Mouse (Mus musculus) CH12.LX (cell line): Measurements from ENCODE around the gene Olfr713. TPM values are rescaled to one million over a fixed set of nuclear protein-coding genes. Genes with fewer than 3 reads are reported as not detected.

Experiments
- DNase-seq: peaks from one replicate; pipeline ENCODE4 v3.0.0-alpha.2; 2013; ENCODE audit errors: extremely low read depth
- H3K27ac ChIP-seq: 2 replicates; pipeline ENCODE4 v1.5.1; 2012; ENCODE audit warnings: low read depth, mild to moderate bottlenecking, control low read depth, moderate library complexity; ENCODE audit not compliant: insufficient read depth
- H3K27me3 ChIP-seq: replicated peaks from 2 replicates; pipeline ENCODE3; 2012; ENCODE audit warnings: inconsistent platforms
- H3K36me3 ChIP-seq, 2 experiments: replicated peaks in 1 of 2; 2 replicates each; pipeline versions ENCODE3 to v1.6.1; 2012; ENCODE audit warnings: inconsistent platforms in 1 of 2, low read length in 1 of 2, mild to moderate bottlenecking in 1 of 2, mixed read lengths in 1 of 2, moderate library complexity in 1 of 2; ENCODE audit not compliant: control insufficient read depth in 1 of 2, insufficient read depth in 1 of 2
- H3K4me1 ChIP-seq, 2 experiments: 2 replicates each; pipeline ENCODE4 v1.6.1; 2012; ENCODE audit warnings: inconsistent platforms in 1 of 2, moderate library complexity in 1 of 2; ENCODE audit not compliant: insufficient read depth in 2 of 2, control insufficient read depth in 1 of 2
- H3K4me2 ChIP-seq: 2 replicates; pipeline ENCODE4 v1.6.1; 2012; ENCODE audit warnings: low read depth, mild to moderate bottlenecking, control low read depth; ENCODE audit not compliant: poor library complexity, insufficient read depth, severe bottlenecking
- H3K4me3 ChIP-seq, 3 experiments: fragments of 150-350 bp in 1 of 3; sonication (generic) in 1 of 3; replicated peaks in 1 of 3; 2 replicates each; pipeline versions ENCODE3 to v1.5.1; 2011 to 2012; ENCODE audit warnings: low read depth in 2 of 3, low read length in 2 of 3, mild to moderate bottlenecking in 2 of 3, moderate library complexity in 2 of 3, control low read depth in 1 of 3, improper control_type of control experiment in 1 of 3, inconsistent platforms in 1 of 3, mixed read lengths in 1 of 3; ENCODE audit not compliant: poor library complexity in 1 of 3
- H3K79me2 ChIP-seq: replicated peaks from 2 replicates; pipeline ENCODE4 v1.6.1; 2012; ENCODE audit warnings: mild to moderate bottlenecking, moderate library complexity; ENCODE audit not compliant: control insufficient read depth, poor library complexity, insufficient read depth, severe bottlenecking; ENCODE audit errors: extremely low read depth
- H3K9ac ChIP-seq: 2 replicates; pipeline ENCODE4 v1.6.1; 2012; ENCODE audit warnings: low read depth, mild to moderate bottlenecking, control low read depth, moderate library complexity; ENCODE audit not compliant: insufficient read depth
- H3K9me3 ChIP-seq: replicated peaks from 2 replicates; pipeline ENCODE3; 2012; ENCODE audit warnings: low read length, inconsistent platforms, mixed read lengths
- BHLHE40 ChIP-seq: IDR thresholded peaks from 2 replicates; pipeline ENCODE4 v1.6.1; 2011; ENCODE audit warnings: mild to moderate bottlenecking, low read depth, low read length, improper control_type of control experiment
- CHD2 ChIP-seq: IDR thresholded peaks from 2 replicates; pipeline ENCODE4 v1.6.1; 2011; ENCODE audit warnings: low read length, improper control_type of control experiment
- CTCF ChIP-seq, 2 experiments: IDR thresholded peaks in 1 of 2; conservative IDR thresholded peaks in 1 of 2; 2 replicates each; pipeline ENCODE4 v1.5.1; 2011 to 2012; ENCODE audit warnings: low read depth in 2 of 2, low read length in 2 of 2, improper control_type of control experiment in 1 of 2, inconsistent platforms in 1 of 2, mild to moderate bottlenecking in 1 of 2, moderate library complexity in 1 of 2
- E2F4 ChIP-seq: IDR thresholded peaks from 2 replicates; pipeline ENCODE4 v1.6.1; 2011; ENCODE audit warnings: low read depth, low read length, improper control_type of control experiment; ENCODE audit not compliant: insufficient replicate concordance
- GABPA ChIP-seq: IDR thresholded peaks from 2 replicates; pipeline ENCODE4 v1.6.1; 2012; ENCODE audit warnings: low read depth, low read length, improper control_type of control experiment, inconsistent platforms; ENCODE audit not compliant: insufficient replicate concordance
- JUN ChIP-seq: IDR thresholded peaks from 2 replicates; pipeline ENCODE4 v1.6.1; 2011; ENCODE audit warnings: low read depth, mild to moderate bottlenecking, low read length, improper control_type of control experiment, moderate library complexity; ENCODE audit not compliant: insufficient read depth
- JUND ChIP-seq: conservative IDR thresholded peaks from 2 replicates; pipeline ENCODE4 v1.6.1; 2011; ENCODE audit warnings: low read depth, low read length, improper control_type of control experiment
- MAFK ChIP-seq: IDR thresholded peaks from 2 replicates; pipeline ENCODE4 v1.6.1; 2011; ENCODE audit warnings: low read length, improper control_type of control experiment; ENCODE audit not compliant: insufficient replicate concordance
- MAX ChIP-seq: IDR thresholded peaks from 2 replicates; pipeline ENCODE4 v1.6.1; 2011; ENCODE audit warnings: low read length, improper control_type of control experiment
- MAZ ChIP-seq: IDR thresholded peaks from 2 replicates; pipeline ENCODE4 v1.6.1; 2012; ENCODE audit warnings: low read depth, mild to moderate bottlenecking, inconsistent platforms, low read length, improper control_type of control experiment, moderate library complexity
- MXI1 ChIP-seq: IDR thresholded peaks from 2 replicates; pipeline ENCODE4 v1.6.1; 2011; ENCODE audit warnings: mild to moderate bottlenecking, low read depth, low read length, improper control_type of control experiment
- MYC ChIP-seq: IDR thresholded peaks from 2 replicates; pipeline ENCODE4 v1.6.1; 2011; ENCODE audit warnings: low read depth, mild to moderate bottlenecking, improper control_type of control experiment, low read length
- NELFE ChIP-seq: IDR thresholded peaks from 2 replicates; pipeline ENCODE4 v1.6.1; 2011; ENCODE audit warnings: low read depth, low read length, improper control_type of control experiment
- RAD21 ChIP-seq: IDR thresholded peaks from 2 replicates; pipeline ENCODE4 v1.6.1; 2011; ENCODE audit warnings: low read depth, mild to moderate bottlenecking, low read length, improper control_type of control experiment, moderate library complexity
- SIN3A ChIP-seq: IDR thresholded peaks from 2 replicates; pipeline ENCODE4 v1.6.1; 2012; ENCODE audit warnings: low read length, improper control_type of control experiment, inconsistent platforms
- TBP ChIP-seq: conservative IDR thresholded peaks from 2 replicates; pipeline ENCODE4 v1.6.1; 2011; ENCODE audit warnings: low read depth, low read length, improper control_type of control experiment
- TCF12 ChIP-seq: IDR thresholded peaks from 2 replicates; pipeline ENCODE4 v1.6.1; 2014; ENCODE audit warnings: low read depth, mild to moderate bottlenecking, inconsistent platforms, low read length, improper control_type of control experiment
- UBTF ChIP-seq: IDR thresholded peaks from 2 replicates; pipeline ENCODE4 v1.6.1; 2012; ENCODE audit warnings: low read depth, mild to moderate bottlenecking, inconsistent platforms, low read length, improper control_type of control experiment, moderate library complexity
- USF1 ChIP-seq: IDR thresholded peaks from 2 replicates; pipeline ENCODE4 v1.6.1; 2014; ENCODE audit warnings: low read depth, mild to moderate bottlenecking, inconsistent platforms, low read length, improper control_type of control experiment
- USF2 ChIP-seq: conservative IDR thresholded peaks from 2 replicates; pipeline ENCODE4 v1.6.1; 2011; ENCODE audit warnings: low read depth, low read length, improper control_type of control experiment
- ZNF384 ChIP-seq: IDR thresholded peaks from 2 replicates; pipeline ENCODE4 v1.6.1; 2012; ENCODE audit warnings: low read depth, low read length, improper control_type of control experiment, inconsistent platforms
- dilution Hi-C: fragments of 300-500 bp; cut with MboI; formaldehyde crosslinking; loops from 2 replicates; pipeline ENCODE4 v1.14.3; 2020; ENCODE audit warnings: low sequenced_read_pairs; ENCODE audit not compliant: extremely low pct_unique_long_range_greater_than_20kb, extremely low pct_ligation_motif_present
- in situ Hi-C: fragments of 300-500 bp; cut with MboI; formaldehyde crosslinking; loops from 3 replicates; pipeline ENCODE4 v1.14.3; 2019; ENCODE audit warnings: low sequenced_read_pairs, low pct_ligation_motif_present, low pct_unique_long_range_greater_than_20kb, mixed read lengths
- polyA plus RNA-seq: library from polyadenylated mRNA; unstranded; fragments of >175 nt; gene quantifications from 2 replicates; pipeline ENCODE4 v1.2.1, GENCODE M21; 2012; ENCODE audit warnings: low read depth; ENCODE audit not compliant: insufficient read length
- total RNA-seq, 2 experiments: library from RNA; depleted of rRNA; stranded (reverse); fragments of 300-350 nt in 1 of 2; fragments of >200 nt in 1 of 2; gene quantifications; 2 replicates each; pipeline ENCODE4 v1.2.3; 2012 to 2014

Gene Olfr713
- total and polyA plus RNA-seq, 3 experiments = not detected

DNA sequence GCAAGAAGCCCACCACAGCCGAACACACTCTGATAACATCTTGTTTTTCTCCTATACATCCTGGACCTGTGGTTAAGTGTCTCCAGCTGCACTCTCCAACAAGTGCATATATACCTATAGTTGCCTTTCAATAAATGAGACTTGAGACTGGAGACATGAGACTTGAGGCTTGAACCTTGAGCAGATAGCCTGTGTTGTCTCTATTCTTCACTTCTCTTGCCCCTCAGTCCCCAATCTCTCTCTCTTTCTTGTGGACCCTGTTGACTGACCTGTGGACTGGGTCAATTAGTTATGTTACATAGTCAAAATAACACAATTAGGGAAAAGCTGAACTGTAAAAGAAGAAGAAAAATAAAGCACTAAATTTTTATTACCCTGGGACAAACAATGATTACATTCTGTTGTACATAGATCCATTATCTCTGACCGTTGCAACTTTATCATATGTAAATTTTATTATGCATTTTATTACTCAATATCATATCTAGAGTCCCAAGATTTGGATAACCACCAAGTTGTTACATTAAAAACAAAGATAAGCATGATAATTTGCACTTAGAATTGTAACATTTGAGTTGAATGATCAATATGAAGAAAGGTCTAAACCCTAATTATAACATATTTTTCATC is 9.1 kb downstream of the Olfr713 start:
- Histone ChIP-seq H3K4me2 (no peak overlapping the region), H3K27ac (no peak overlapping the region), H3K4me3 (no peak overlapping the region), H3K79me2 (no peaks in the 10 kb centered on the region), H3K36me3 (no peaks in the 10 kb centered on the region), H3K27me3 (no peaks in the 10 kb centered on the region), H3K9me3 (no peaks in the 10 kb centered on the region), H3K9ac (no peak overlapping the region), H3K4me1 (no peaks in the 10 kb centered on the region)
- TF ChIP-seq CHD2 (no peak), ZNF384 (no peak), USF1 (no peak), NELFE (no peak), RAD21 (no peak), TBP (no peak), MYC (no peak), E2F4 (no peak)
- no peak for DNase-seq
- dilution Hi-C loops = no loop called here
- in situ Hi-C loops = no loop called here

DNA sequence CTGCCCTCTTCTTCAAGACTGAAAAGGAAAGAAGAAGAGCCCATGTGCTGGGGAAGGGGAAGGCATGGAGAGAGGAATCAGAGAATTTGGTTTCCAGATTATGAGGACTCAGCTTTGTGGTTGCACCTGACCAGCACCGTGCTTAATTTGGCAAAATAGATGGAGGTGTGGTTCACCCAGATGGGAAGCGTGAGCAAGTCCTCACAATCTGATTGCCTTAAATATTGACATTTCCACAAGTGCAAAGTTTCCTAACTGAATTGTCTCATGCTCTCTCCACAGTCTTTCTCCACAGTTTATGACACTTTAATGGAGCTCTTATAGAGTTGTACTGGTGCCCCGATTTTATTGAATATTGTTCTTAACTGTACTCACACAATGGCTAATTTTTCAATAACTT is 12.2 kb downstream of the Olfr713 start:
- Histone ChIP-seq H3K27me3 (no peaks in the 10 kb centered on the region), H3K4me1 (no peaks in the 10 kb centered on the region), H3K79me2 (no peaks in the 10 kb centered on the region), H3K27ac (no peak overlapping the region), H3K9ac (no peak overlapping the region), H3K36me3 (no peaks in the 10 kb centered on the region), H3K4me2 (no peak overlapping the region), H3K9me3 (no peaks in the 10 kb centered on the region), H3K4me3 (no peak overlapping the region)
- dilution Hi-C loops (no loop called here), in situ Hi-C loops (no loop called here)
- TF ChIP-seq MAZ (no peak), SIN3A (no peak), BHLHE40 (no peak), GABPA (no peak), CHD2 (no peak), MAX (no peak)
- DNase-seq = no peak

DNA sequence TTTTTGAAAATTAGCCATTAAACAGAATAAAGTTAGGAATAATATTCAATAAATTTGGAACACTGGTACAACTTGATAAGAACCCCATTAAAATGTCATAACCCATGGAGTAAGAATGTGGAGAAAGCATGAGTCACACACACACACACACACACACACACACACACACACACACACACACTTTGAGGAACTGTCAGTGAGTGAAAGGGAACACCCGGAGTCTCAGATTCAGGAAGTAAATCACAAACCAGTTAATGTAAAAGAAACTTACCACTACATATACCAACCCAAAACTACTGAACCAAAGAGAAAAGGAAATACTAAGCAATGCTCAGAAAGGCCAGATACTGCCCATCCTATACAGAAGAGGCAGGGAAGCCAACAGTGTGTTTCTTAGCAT is 13.4 kb downstream of the Olfr713 start:
- no peak overlapping the region for H3K27ac ChIP-seq
- H3K4me2 ChIP-seq = no peak overlapping the region
- no peak for TF ChIP-seq MXI1
- TF ChIP-seq NELFE = no peak
- TF ChIP-seq CHD2 = no peak
- TF ChIP-seq JUND = no peak
- no peak for TF ChIP-seq JUN
- no peak for TF ChIP-seq TCF12
- no peak for TF ChIP-seq BHLHE40
- TF ChIP-seq CTCF (conservative IDR thresholded peaks at IDR 0.05 in 1 of 2, IDR thresholded peaks at IDR 0.05 in 1 of 2; ENCODE audit: low read depth in 2 of 2, low read length in 2 of 2) = no peak
- no peak for TF ChIP-seq MAFK
- no peak for TF ChIP-seq MYC
- TF ChIP-seq E2F4 = no peak
- TF ChIP-seq USF2 = no peak
- TF ChIP-seq UBTF = no peak
- no peaks in the 10 kb centered on the region for H3K9me3 ChIP-seq
- in situ Hi-C loops = no loop called here
- no peaks in the 10 kb centered on the region for H3K36me3 ChIP-seq
- no peaks in the 10 kb centered on the region for H3K79me2 ChIP-seq
- no peaks in the 10 kb centered on the region for H3K4me1 ChIP-seq
- no peaks in the 10 kb centered on the region for H3K27me3 ChIP-seq
- no peak overlapping the region for H3K9ac ChIP-seq
- no peak for DNase-seq
- dilution Hi-C loops = no loop called here
- no peak overlapping the region for H3K4me3 ChIP-seq
